Mouse (Mus musculus) heart, embryonic 13.5 days (tissue): ENCODE measurements around the gene Lrrc3. TPM values are rescaled to one million over a fixed set of nuclear protein-coding genes. Genes with fewer than 3 reads are reported as not detected.
"Not testable (repeated sequence)": the region's sequence is repeated elsewhere in the genome, so short reads cannot be mapped to it uniquely, and the experiment has no call there.

Experiments
- ATAC-seq: fragments of 200-750 bp; cut with Nextera tagmentation; 2 replicates; pipeline ENCODE4 v1.8.0; 2017; ENCODE audit warnings: moderate TSS enrichment; ENCODE audit not compliant: insufficient number of reproducible peaks, low FRiP score, low TSS enrichment; ENCODE audit errors: extremely low read depth
- H3K27ac ChIP-seq: fragments of 300-500 bp; sonication (generic); replicated peaks from 2 replicates; pipeline ENCODE4 v1.5.1; 2015; ENCODE audit warnings: moderate library complexity, mild to moderate bottlenecking, inconsistent platforms
- H3K27me3 ChIP-seq: fragments of 300-500 bp; sonication (generic); replicated peaks from 2 replicates; pipeline ENCODE4 v1.6.1; 2015; ENCODE audit warnings: mild to moderate bottlenecking, inconsistent platforms
- H3K36me3 ChIP-seq: fragments of 300-500 bp; sonication (generic); 2 replicates; pipeline ENCODE4 v1.6.1; 2015; ENCODE audit warnings: mild to moderate bottlenecking, inconsistent platforms
- H3K4me1 ChIP-seq: fragments of 300-500 bp; sonication (generic); 2 replicates; pipeline ENCODE4 v1.6.1; 2015; ENCODE audit warnings: inconsistent platforms
- H3K4me2 ChIP-seq: fragments of 300-500 bp; sonication (generic); 2 replicates; pipeline ENCODE4 v1.6.1; 2015; ENCODE audit warnings: inconsistent platforms, mild to moderate bottlenecking, moderate library complexity
- H3K4me3 ChIP-seq: fragments of 300-500 bp; sonication (generic); 2 replicates; pipeline ENCODE4 v1.5.1; 2015; ENCODE audit warnings: moderate library complexity, mild to moderate bottlenecking, inconsistent platforms
- H3K9ac ChIP-seq: fragments of 300-500 bp; sonication (generic); 2 replicates; pipeline ENCODE4 v1.6.1; 2015; ENCODE audit warnings: inconsistent platforms, mild to moderate bottlenecking, moderate library complexity
- H3K9me3 ChIP-seq: fragments of 300-500 bp; sonication (generic); 2 replicates; pipeline ENCODE4 v1.6.1; 2016; ENCODE audit warnings: inconsistent platforms
- WGBS: fragments of 180-500 bp; shearing (Covaris S2); methylation state at CpG from one replicate; pipeline ENCODE4 v1.1.7; 2015; ENCODE audit warnings: mixed read lengths; 5-methylcytosine and 5-hydroxymethylcytosine counted together
- polyA plus RNA-seq: library from polyadenylated mRNA; unstranded; fragments of >200 nt; fragmentation: Nextera tagmentation; extraction: Ambion mirVana; gene quantifications from 2 replicates; pipeline ENCODE4 v1.2.1, GENCODE M21; 2015

Gene Lrrc3
- 1.8 and 2.0 TPM in 2 replicates for polyA plus RNA-seq

DNA sequence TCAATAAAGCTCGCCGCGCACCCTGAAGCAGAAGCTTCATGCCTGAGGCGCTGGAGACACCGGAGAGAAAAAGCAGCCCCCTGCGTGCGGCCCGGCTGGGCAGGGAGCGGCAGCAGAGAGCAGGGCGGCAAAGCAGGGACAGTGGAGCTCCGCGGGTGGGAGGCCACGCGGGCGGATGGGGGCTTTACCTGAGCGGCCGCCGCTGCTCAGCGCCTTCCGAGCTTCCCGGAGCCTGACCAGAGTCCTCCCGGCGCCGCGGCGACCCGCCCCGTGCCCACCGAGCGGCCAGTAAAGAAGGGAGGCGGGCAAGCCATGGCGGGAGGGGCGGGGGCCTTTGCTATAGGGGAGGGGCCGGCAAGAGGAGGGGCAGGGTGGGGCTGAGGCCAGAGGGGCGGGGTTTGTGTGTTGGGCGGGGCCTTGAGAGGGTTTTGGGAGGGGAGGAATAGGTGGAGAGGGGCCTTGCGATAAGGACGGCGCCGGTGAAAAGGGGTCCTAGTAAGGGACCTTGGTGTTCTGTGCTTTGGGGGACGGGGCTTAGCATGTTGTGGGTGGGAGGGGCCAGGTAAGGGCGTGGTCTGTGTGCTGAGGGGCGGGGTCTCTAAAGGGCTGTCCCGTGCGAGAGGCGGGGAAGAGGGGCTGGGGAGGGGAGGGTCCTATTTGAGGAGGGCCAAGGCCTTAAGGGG lies at the start of gene Lrrc3:
Lrrc3 (minus strand) TSS at position 326 of the 683 bp plus-strand sequence.
- Histone ChIP-seq H3K4me2 (peak within 1 kb of the TSS; percentile 87), H3K4me1 (peaks cover 10% of the 10 kb centered on the region; the same call in 1 of the 2 replicates), H3K9ac (peak within 1 kb of the TSS; percentile 80), H3K36me3 (no peaks in the 10 kb centered on the region), H3K4me3 (peak within 1 kb of the TSS; percentile 66), H3K9me3 (peaks cover 3% of the 10 kb centered on the region; the same call in 1 of the 2 replicates), H3K27ac (no peak within 1 kb of the TSS), H3K27me3 (peaks cover 26% of the 10 kb centered on the region)
- ATAC-seq: peak; percentile 32
- WGBS: under 1% methylated on average over 42 of the region's 46 CpGs

DNA sequence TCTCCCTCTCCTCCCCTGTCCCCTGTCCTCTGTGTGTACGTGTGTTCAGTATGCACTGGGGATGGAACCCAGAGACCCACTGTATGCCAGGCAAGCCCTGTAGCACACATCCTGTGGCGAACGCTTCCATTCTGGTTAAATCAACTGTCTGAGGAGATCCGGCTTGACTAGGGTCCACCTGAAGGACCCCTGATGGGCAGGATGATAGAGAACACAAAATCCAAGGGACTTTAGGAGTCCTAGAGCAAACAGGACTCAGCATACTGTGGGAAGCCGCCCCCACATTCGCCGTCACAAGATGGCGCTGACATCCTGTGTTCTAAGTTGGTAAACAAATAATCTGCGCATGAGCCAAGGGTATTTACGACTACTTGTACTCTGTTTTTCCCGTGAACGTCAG lies 48.1 kb upstream of the Lrrc3 start:
- not testable (repeated sequence) for H3K27me3 ChIP-seq, H3K4me2 ChIP-seq, H3K9ac ChIP-seq, H3K27ac ChIP-seq, H3K9me3 ChIP-seq, H3K4me3 ChIP-seq, H3K4me1 ChIP-seq, H3K36me3 ChIP-seq, ATAC-seq
- WGBS: 85% methylated on average over 9 of the region's 12 CpGs

DNA sequence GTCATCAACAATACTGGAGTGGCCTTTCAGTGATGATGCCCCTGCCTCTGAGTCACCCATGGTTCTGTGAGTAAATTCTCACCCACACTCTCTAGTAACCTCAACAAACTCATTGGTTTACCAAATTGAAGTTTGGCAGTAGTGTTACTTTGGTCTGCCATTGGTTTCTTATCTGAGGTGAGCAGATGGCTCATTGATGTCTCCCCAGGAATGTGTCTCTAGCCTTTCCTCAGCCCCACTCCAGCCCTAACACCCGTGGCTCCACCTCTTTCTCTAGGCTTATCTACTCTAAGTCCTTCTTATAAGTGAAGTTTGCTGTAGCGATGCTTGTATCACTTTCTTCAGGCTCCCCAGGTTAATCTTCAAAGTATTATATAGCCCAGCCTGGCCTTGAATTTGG lies 37.3 kb upstream of the Lrrc3 start:
- no peak overlapping the region for H3K4me3 ChIP-seq
- H3K9ac ChIP-seq: no peak overlapping the region
- no peaks in the 10 kb centered on the region for H3K4me1 ChIP-seq
- H3K4me2 ChIP-seq: no peak overlapping the region
- no peak for ATAC-seq
- no peaks in the 10 kb centered on the region for H3K27me3 ChIP-seq
- H3K36me3 ChIP-seq: no peaks in the 10 kb centered on the region
- H3K27ac ChIP-seq: no peak overlapping the region
- no peaks in the 10 kb centered on the region for H3K9me3 ChIP-seq
- 42% methylated on average over 2 of the region's 2 CpGs for WGBS

DNA sequence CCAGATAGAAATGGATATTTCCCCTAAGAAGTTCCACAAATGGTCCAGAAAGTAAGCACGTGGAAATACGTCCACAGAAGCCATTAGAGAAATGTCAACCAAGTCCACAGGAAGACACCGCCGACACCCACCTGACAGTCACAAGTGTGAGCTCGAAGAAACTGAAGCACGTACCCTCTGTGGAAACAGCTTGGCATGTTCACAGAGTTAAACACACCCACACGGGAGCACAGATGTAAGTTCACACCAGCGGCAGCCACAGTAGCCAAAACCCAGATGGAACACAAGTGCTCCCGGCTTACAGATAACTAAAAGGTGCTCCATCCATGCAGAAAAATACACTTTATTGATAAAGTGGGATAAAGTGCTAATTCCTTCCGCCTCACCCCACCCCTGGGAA lies 25.0 kb upstream of the Lrrc3 start:
- H3K4me2 ChIP-seq: no peak overlapping the region
- H3K4me1 ChIP-seq: no peaks in the 10 kb centered on the region
- no peak for ATAC-seq
- WGBS: 78% methylated on average over 10 of the region's 10 CpGs
- H3K27me3 ChIP-seq: peaks cover 15% of the 10 kb centered on the region; the same call in 1 of the 2 replicates
- H3K9ac ChIP-seq: no peak overlapping the region
- no peak overlapping the region for H3K27ac ChIP-seq
- H3K4me3 ChIP-seq: no peak overlapping the region
- H3K36me3 ChIP-seq: no peaks in the 10 kb centered on the region
- no peaks in the 10 kb centered on the region for H3K9me3 ChIP-seq

DNA sequence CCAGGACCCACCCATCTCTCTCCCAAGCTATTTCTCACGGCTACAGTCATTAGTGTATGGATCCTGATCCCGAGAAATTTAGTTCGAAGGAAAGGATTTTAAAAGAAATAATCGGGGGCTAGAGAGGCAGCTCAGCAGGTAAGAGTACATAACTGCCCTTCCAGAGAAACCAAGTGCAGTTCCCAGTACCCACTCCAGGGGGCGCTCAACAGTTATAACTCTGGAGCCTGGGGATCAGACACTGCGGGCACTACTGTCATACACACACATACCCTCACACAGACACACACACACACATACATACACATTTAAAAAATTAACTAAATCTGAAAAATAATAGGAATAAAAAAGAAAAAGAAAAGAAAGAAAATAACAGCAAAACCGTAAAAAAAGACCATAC lies 23.8 kb upstream of the Lrrc3 start:
- Histone ChIP-seq H3K27ac (no peak overlapping the region), H3K4me1 (no peaks in the 10 kb centered on the region), H3K27me3 (peaks cover 23% of the 10 kb centered on the region; the same call in 1 of the 2 replicates), H3K4me3 (no peak overlapping the region), H3K4me2 (no peak overlapping the region), H3K9ac (no peak overlapping the region), H3K9me3 (no peaks in the 10 kb centered on the region), H3K36me3 (no peaks in the 10 kb centered on the region)
- WGBS: 30% methylated on average over 7 of the region's 7 CpGs
- no peak for ATAC-seq

DNA sequence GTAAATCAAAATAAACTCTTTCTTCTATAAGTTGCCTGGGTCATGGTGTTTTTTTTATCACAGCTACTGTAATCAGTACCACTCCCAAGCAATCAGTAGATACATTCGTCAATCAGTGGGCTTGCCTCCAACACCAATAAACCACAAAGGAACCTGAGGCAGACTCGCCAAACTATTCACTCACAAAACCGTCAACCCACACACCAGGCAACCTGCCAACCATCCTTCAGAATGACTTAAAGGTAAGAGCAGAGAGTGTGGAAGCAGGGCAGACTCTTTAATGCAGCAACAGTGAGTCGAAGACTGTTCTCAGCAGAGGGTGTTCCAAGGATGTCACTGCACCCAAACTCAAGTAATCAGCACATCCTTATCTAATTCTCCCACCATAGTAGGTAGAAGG lies 20.3 kb upstream of the Lrrc3 start:
- Histone ChIP-seq H3K4me1 (no peaks in the 10 kb centered on the region), H3K36me3 (no peaks in the 10 kb centered on the region), H3K4me2 (no peak overlapping the region), H3K9ac (no peak overlapping the region), H3K4me3 (no peak overlapping the region), H3K27ac (no peak overlapping the region), H3K27me3 (peaks cover 23% of the 10 kb centered on the region; the same call in 1 of the 2 replicates), H3K9me3 (no peaks in the 10 kb centered on the region)
- WGBS: 49% methylated on average over 4 of the region's 4 CpGs
- no peak for ATAC-seq

DNA sequence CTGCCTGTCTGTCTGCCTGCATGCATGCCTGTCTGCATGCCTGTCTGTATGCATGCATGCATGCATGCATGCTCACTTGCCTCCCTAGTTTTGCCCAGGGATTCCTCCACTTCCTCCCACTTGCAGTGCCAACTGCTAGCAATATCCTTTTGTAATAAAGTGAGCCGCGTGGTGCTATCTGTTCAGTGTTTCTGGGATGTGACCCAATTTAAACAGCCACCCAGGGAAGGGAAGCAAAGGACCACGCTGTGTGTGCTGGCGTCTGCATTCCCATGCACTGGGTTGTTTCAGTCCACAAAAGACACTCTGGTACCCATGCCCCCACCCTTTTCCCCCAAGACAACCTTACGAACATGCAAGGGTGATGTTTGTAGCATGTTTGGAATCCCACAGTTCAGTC lies 18.7 kb upstream of the Lrrc3 start:
- H3K9me3 ChIP-seq: no peaks in the 10 kb centered on the region
- H3K4me3 ChIP-seq: no peak overlapping the region
- H3K4me1 ChIP-seq: no peaks in the 10 kb centered on the region
- no peak overlapping the region for H3K4me2 ChIP-seq
- no peaks in the 10 kb centered on the region for H3K36me3 ChIP-seq
- peaks cover 23% of the 10 kb centered on the region; the same call in 1 of the 2 replicates for H3K27me3 ChIP-seq
- no peak; the same call in 1 of the 2 replicates for ATAC-seq
- no peak overlapping the region for H3K27ac ChIP-seq
- no peak overlapping the region for H3K9ac ChIP-seq
- 50% methylated on average over 5 of the region's 5 CpGs for WGBS

DNA sequence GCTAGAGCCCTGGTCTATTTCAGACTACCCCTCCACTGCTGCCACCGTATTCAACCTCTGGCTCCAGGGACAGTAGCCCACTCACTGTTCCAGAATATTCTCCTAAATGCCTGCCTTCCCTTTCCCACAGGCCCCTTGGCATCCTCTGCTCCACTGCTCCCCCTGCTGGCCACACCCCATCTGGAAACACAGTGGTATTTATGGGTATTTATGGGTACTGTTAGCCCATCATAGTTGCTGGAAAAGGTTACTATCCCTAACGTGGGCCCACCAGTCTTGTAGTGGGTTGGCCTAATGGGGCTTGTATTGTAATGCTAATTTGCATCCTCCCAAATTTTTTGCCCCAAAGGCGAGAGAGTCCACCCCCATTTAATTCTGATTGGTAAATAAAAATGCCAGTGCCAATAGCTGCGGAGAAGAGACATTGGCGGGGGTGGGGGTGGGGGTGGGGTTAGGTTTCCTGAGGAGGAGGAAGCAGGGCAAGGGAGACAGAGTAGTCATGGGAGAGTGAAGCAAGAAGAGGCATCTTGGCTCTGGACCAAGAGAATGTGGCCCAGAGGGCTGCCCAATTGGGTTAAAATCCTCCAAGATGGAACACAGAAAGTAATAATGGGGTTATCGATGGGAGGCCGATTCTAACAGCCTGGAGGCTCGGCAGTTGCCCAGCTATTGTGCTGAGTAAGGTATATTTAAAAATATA lies 14.4 kb upstream of the Lrrc3 start:
- no peaks in the 10 kb centered on the region for H3K9me3 ChIP-seq
- peaks cover 17% of the 10 kb centered on the region for H3K4me1 ChIP-seq
- no peak overlapping the region for H3K9ac ChIP-seq
- ATAC-seq: no peak
- no peaks in the 10 kb centered on the region for H3K36me3 ChIP-seq
- H3K4me3 ChIP-seq: no peak overlapping the region
- H3K27me3 ChIP-seq: 0 out of 2 replicates have a peak, but pooled peaks cover 5% of the 10 kb centered on the region
- no peak overlapping the region for H3K4me2 ChIP-seq
- 60% methylated on average over 8 of the region's 8 CpGs for WGBS
- no peak overlapping the region for H3K27ac ChIP-seq

DNA sequence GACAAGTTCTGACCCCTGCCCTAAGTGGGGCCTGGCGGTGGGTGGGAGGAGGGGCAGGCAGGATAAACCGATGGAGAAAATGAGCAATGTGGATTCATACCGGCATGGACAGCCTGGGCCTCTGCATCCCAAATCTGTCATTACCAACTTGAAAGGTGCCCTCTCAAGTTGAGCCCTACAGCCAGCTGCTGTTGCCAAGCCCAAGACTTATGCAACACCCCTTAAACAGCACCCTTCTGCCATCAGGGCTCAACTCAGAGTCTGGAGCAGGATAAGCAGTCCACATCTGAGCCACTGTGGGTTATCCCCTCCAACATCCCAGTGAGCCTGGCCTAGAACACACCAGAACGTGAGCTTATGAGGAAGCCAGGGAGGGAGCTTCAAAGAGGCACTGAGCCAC lies 11.0 kb upstream of the Lrrc3 start:
- Histone ChIP-seq H3K4me1 (peaks cover 17% of the 10 kb centered on the region), H3K4me3 (no peak overlapping the region), H3K9me3 (no peaks in the 10 kb centered on the region), H3K27ac (no peak overlapping the region), H3K4me2 (no peak overlapping the region), H3K9ac (no peak overlapping the region), H3K27me3 (0 out of 2 replicates have a peak, but pooled peaks cover 7% of the 10 kb centered on the region), H3K36me3 (no peaks in the 10 kb centered on the region)
- no peak for ATAC-seq
- WGBS: 53% methylated on average over 4 of the region's 4 CpGs

DNA sequence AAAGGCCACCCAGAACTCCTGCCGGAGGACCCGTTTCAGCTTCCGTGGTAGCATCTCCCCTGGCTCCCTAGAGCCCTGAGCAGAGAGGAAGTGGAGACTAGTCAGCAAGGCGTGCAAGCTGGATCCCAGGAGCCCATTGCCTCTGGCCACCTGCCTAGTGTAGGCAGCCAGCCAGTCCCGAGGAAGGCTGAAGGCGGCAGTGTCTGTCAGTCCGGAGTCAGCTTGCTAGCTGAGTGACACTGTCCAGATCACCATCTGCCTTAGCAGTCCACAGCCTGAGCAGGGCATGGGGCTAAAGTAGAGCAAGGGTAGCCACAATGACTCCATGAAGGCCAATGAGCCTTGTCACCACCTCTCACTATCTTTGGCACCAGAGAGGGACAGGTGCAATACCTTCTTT lies 10.3 kb upstream of the Lrrc3 start:
- Histone ChIP-seq H3K4me3 (no peak overlapping the region), H3K36me3 (no peaks in the 10 kb centered on the region), H3K27ac (peak overlapping the region; percentile 20; the same call in 1 of the 2 replicates), H3K4me2 (peak overlapping the region; percentile 7; the same call in 1 of the 2 replicates), H3K9ac (no peak overlapping the region), H3K9me3 (no peaks in the 10 kb centered on the region; the same call in 1 of the 2 replicates), H3K4me1 (peaks cover 17% of the 10 kb centered on the region), H3K27me3 (0 out of 2 replicates have a peak, but pooled peaks cover 7% of the 10 kb centered on the region)
- ATAC-seq: peak; percentile 43; the same call in 1 of the 2 replicates
- 27% methylated on average over 7 of the region's 7 CpGs for WGBS

DNA sequence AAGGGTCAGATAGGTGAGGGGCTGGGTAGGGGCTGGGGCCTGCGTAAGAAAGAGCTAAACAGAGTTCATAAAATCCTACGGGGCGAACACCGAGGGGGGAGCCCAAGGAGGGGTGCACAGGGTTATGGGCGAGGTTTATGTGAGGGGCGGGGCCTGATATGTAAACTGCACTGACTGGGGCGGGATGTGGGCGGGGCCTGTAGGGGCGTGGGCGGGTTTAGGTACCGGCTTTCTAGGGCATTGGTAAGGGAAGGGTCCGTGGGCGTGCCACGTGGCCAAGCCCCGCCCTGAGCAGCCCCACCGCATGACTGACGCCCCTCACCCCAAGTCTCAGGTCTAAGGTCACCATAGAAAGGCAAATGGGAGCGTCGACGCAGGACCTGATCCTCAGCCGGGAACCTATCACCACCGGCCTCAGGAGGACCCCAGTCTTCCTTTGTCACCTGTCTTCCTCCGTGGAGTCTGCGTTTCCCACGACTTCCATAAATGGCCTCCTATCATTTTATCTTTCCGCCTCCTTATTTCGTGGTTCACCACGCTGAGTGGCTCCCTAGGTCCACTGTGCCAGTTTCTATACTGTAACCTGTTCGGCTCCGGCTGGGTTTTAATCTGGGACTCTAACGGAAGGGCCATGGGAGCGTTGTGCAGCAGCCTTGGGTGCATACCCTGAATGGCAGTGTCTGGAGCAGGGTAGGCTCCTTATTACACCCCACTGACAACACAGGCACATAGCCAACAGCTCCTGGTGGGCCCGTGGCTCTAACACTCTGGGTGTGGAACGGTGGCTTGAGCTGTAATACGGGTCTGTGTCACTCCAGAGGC lies 769 bp upstream of the Lrrc3 start:
- H3K4me2 ChIP-seq: peak overlapping the region; percentile 87
- H3K36me3 ChIP-seq: no peaks in the 10 kb centered on the region
- H3K4me3 ChIP-seq: peak overlapping the region; percentile 66
- H3K4me1 ChIP-seq: peaks cover 10% of the 10 kb centered on the region; the same call in 1 of the 2 replicates
- no peak overlapping the region for H3K27ac ChIP-seq
- H3K9me3 ChIP-seq: peaks cover 3% of the 10 kb centered on the region; the same call in 1 of the 2 replicates
- ATAC-seq: peak; percentile 55
- H3K27me3 ChIP-seq: peaks cover 25% of the 10 kb centered on the region
- 6% methylated on average over 35 of the region's 35 CpGs for WGBS
- peak overlapping the region; percentile 80 for H3K9ac ChIP-seq
